Mouse (Mus musculus): ENCODE data around the gene Socs2. TPM values are rescaled to one million over a fixed set of nuclear protein-coding genes. Genes with fewer than 3 reads are reported as not detected.

Gene Socs2
- polyA plus RNA-seq, 1 experiment from 2014 or later = 124 TPM

GRCm38 (mm10) chr10:95418631-95419030 is 1.7 kb upstream of the Socs2 start:
- ATAC-seq (ENCODE audit: borderline replicate concordance, extremely low read depth, low FRiP score, low TSS enrichment) = no peak
- 61% methylated on average over 6 of the region's 6 CpGs for WGBS
- H3K9ac ChIP-seq = no peak overlapping the region
- no peak overlapping the region for H3K27ac ChIP-seq
- H3K36me3 ChIP-seq = no peaks in the 10 kb centered on the region
- H3K27me3 ChIP-seq = no peaks in the 10 kb centered on the region
- H3K4me2 ChIP-seq = no peak overlapping the region
- peaks cover 12% of the 10 kb centered on the region for H3K4me1 ChIP-seq
- H3K4me3 ChIP-seq = no peak overlapping the region
- no peaks in the 10 kb centered on the region for H3K9me3 ChIP-seq

DNA sequence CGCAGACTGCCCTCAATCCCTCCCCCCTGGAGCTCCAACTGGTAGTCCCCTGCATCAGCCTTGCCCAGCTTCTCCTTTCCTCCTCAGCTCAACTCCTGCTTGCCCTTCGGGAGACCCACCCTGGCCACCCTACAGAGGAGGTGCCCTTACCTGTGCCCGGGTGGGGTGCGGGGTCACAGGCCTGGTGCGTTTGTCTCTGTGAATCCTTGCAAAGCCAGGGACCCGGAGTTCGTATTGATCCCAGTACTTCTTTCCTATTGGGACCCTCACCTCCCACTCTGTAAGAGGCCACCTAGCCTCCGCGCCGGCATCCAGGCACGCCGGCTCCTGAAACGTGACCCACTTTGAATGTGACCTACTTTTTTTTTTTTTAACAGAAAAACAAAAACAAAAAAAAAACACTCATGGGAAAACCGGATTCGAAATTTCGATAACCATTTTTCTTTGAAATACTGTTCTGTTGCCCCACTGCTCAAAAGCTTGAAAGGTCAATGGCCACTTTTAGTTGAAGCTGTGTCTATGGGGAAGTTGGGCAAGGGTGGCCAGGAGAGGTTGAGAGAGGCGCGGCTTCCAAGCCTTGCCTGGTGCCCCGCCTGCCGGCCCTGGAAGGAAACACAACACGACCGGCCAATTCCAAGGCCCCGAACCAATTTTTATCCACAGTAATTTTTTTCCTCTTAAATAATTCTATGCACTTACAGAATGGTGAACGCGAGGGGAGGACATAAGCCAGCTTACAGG is 686 bp upstream of the Socs2 start:
- Histone ChIP-seq H3K9ac (peak overlapping the region; percentile 79), H3K36me3 (no peaks in the 10 kb centered on the region), H3K27ac (peak overlapping the region; percentile 97), H3K4me3 (peak overlapping the region; percentile 74), H3K4me1 (peaks cover 12% of the 10 kb centered on the region), H3K27me3 (no peaks in the 10 kb centered on the region), H3K4me2 (peak overlapping the region; percentile 100), H3K9me3 (no peaks in the 10 kb centered on the region)
- WGBS = under 1% methylated on average over 25 of the region's 25 CpGs
- peak; percentile 2 for ATAC-seq (ENCODE audit: borderline replicate concordance, extremely low read depth, low FRiP score, low TSS enrichment)

DNA sequence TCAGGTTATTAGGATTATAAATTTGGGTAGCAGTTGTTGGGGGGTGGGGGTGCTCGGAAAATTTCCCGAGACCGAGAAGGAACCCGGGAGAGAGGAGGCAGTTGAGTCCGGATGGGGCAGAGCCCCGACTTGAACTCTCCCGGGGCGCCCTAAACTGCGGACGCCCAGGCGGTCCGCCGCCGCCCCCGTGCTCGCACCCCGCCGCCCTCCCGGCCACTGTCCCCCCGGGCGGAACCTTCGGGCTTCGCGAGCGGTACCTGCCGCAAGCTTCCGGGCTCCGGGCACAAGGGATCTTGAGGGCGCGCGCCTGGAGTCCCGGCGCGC is 657 bp downstream of the Socs2 start:
- peak; percentile 58; the same call in 1 of the 2 replicates for ATAC-seq (ENCODE audit: borderline replicate concordance, extremely low read depth, low FRiP score, low TSS enrichment)
- peak overlapping the region; percentile 97 for H3K27ac ChIP-seq
- WGBS = under 1% methylated on average over 19 of the region's 34 CpGs
- H3K4me3 ChIP-seq = peak overlapping the region; percentile 74
- H3K9me3 ChIP-seq = no peaks in the 10 kb centered on the region
- H3K4me1 ChIP-seq = peaks cover 12% of the 10 kb centered on the region
- 0 out of 2 replicates have a peak, but pooled peaks cover 3% of the 10 kb centered on the region for H3K36me3 ChIP-seq
- peak overlapping the region; percentile 79 for H3K9ac ChIP-seq
- peak overlapping the region; percentile 100 for H3K4me2 ChIP-seq
- no peaks in the 10 kb centered on the region for H3K27me3 ChIP-seq

- Histone ChIP-seq H3K27me3 (no peaks in the 10 kb centered on the region), H3K9ac (peak overlapping the region; percentile 79), H3K4me3 (peak overlapping the region; percentile 74), H3K36me3 (0 out of 2 replicates have a peak, but pooled peaks cover 6% of the 10 kb centered on the region), H3K4me2 (peak overlapping the region; percentile 100), H3K27ac (peak overlapping the region; percentile 97), H3K4me1 (peaks cover 12% of the 10 kb centered on the region), H3K9me3 (no peaks in the 10 kb centered on the region)
- peak; percentile 13; the same call in 1 of the 2 replicates for ATAC-seq (ENCODE audit: borderline replicate concordance, extremely low read depth, low FRiP score, low TSS enrichment)
- under 1% methylated on average over 61 of the region's 65 CpGs for WGBS
Observed at GRCm38 (mm10) chr10:95415533-95416360, 1.2 kb downstream of the Socs2 start.

- H3K27me3 ChIP-seq = no peaks in the 10 kb centered on the region
- peak overlapping the region; percentile 79 for H3K9ac ChIP-seq
- no peak for ATAC-seq (ENCODE audit: borderline replicate concordance, extremely low read depth, low FRiP score, low TSS enrichment)
- peaks cover 6% of the 10 kb centered on the region; the same call in 1 of the 2 replicates for H3K36me3 ChIP-seq
- H3K4me2 ChIP-seq = peak overlapping the region; percentile 100
- H3K9me3 ChIP-seq = no peaks in the 10 kb centered on the region
- H3K4me1 ChIP-seq = peaks cover 15% of the 10 kb centered on the region
- peak overlapping the region; percentile 97 for H3K27ac ChIP-seq
- WGBS = under 1% methylated on average over 15 of the region's 15 CpGs
- H3K4me3 ChIP-seq = peak overlapping the region; percentile 74
Observed at GRCm38 (mm10) chr10:95415159-95415532, 1.8 kb downstream of the Socs2 start.

- H3K27me3 ChIP-seq = no peaks in the 10 kb centered on the region
- ATAC-seq (ENCODE audit: borderline replicate concordance, extremely low read depth, low FRiP score, low TSS enrichment) = no peak
- H3K9ac ChIP-seq = peak overlapping the region; percentile 79
- H3K4me3 ChIP-seq = peak overlapping the region; percentile 74
- H3K4me2 ChIP-seq = peak overlapping the region; percentile 100
- H3K9me3 ChIP-seq = no peaks in the 10 kb centered on the region
- peak overlapping the region; percentile 51 for H3K27ac ChIP-seq
- 2% methylated on average over 65 of the region's 65 CpGs for WGBS
- peaks cover 15% of the 10 kb centered on the region for H3K4me1 ChIP-seq
- peaks cover 6% of the 10 kb centered on the region; the same call in 1 of the 2 replicates for H3K36me3 ChIP-seq
Observed at GRCm38 (mm10) chr10:95414316-95415158, 2.4 kb downstream of the Socs2 start.

GRCm38 (mm10) chr10:95411139-95411538 is 5.8 kb downstream of the Socs2 start:
- Histone ChIP-seq H3K4me3 (no peak overlapping the region), H3K9ac (no peak overlapping the region), H3K27ac (no peak overlapping the region), H3K9me3 (no peaks in the 10 kb centered on the region), H3K27me3 (no peaks in the 10 kb centered on the region), H3K4me1 (peaks cover 17% of the 10 kb centered on the region), H3K4me2 (no peak overlapping the region), H3K36me3 (peaks cover 6% of the 10 kb centered on the region; the same call in 1 of the 2 replicates)
- WGBS = 90% methylated on average over 9 of the region's 9 CpGs
- no peak for ATAC-seq (ENCODE audit: borderline replicate concordance, extremely low read depth, low FRiP score, low TSS enrichment)

- 86% methylated on average over 7 of the region's 7 CpGs for WGBS
- no peaks in the 10 kb centered on the region for H3K9me3 ChIP-seq
- H3K27ac ChIP-seq = no peak overlapping the region
- H3K4me1 ChIP-seq = peaks cover 17% of the 10 kb centered on the region
- H3K36me3 ChIP-seq = peaks cover 6% of the 10 kb centered on the region; the same call in 1 of the 2 replicates
- no peak overlapping the region for H3K4me3 ChIP-seq
- H3K27me3 ChIP-seq = no peaks in the 10 kb centered on the region
- no peak overlapping the region for H3K4me2 ChIP-seq
- no peak for ATAC-seq (ENCODE audit: borderline replicate concordance, extremely low read depth, low FRiP score, low TSS enrichment)
- H3K9ac ChIP-seq = no peak overlapping the region
Observed at GRCm38 (mm10) chr10:95410709-95411108, 6.3 kb downstream of the Socs2 start.

GRCm38 (mm10) chr10:95410209-95410608 is 6.8 kb downstream of the Socs2 start:
- no peaks in the 10 kb centered on the region for H3K27me3 ChIP-seq
- H3K27ac ChIP-seq = no peak overlapping the region
- no peak for ATAC-seq (ENCODE audit: borderline replicate concordance, extremely low read depth, low FRiP score, low TSS enrichment)
- H3K9me3 ChIP-seq = no peaks in the 10 kb centered on the region
- no peak overlapping the region for H3K4me3 ChIP-seq
- no peak overlapping the region for H3K9ac ChIP-seq
- H3K4me1 ChIP-seq = peaks cover 17% of the 10 kb centered on the region
- no peak overlapping the region for H3K4me2 ChIP-seq
- WGBS = 89% methylated on average over 4 of the region's 4 CpGs
- peaks cover 6% of the 10 kb centered on the region; the same call in 1 of the 2 replicates for H3K36me3 ChIP-seq

DNA sequence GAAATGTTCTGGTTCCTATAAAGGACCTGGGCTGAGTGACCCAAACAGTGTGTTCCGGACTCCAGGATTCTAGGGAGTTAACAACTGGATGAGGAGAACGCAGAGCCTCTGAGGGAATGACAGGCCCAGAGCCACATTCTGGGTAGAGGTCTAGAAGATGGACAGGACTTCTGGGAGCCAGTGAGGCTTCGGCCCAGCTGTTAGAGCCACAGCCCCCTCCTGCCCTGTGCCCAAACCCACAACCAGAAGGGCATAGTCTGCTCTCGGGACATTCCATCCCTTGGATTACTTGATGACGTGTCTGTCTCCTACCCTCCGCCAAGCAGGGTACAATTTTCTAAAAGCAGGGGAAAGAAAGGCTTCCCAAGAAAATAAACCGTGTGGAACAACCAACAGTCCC is 7.8 kb downstream of the Socs2 start:
- no peak overlapping the region for H3K4me3 ChIP-seq
- peaks cover 14% of the 10 kb centered on the region; the same call in 1 of the 2 replicates for H3K36me3 ChIP-seq
- no peaks in the 10 kb centered on the region for H3K9me3 ChIP-seq
- no peak for ATAC-seq (ENCODE audit: borderline replicate concordance, extremely low read depth, low FRiP score, low TSS enrichment)
- H3K27me3 ChIP-seq = no peaks in the 10 kb centered on the region
- 79% methylated on average over 7 of the region's 7 CpGs for WGBS
- H3K4me2 ChIP-seq = no peak overlapping the region
- peaks cover 17% of the 10 kb centered on the region for H3K4me1 ChIP-seq
- no peak overlapping the region; the same call in 1 of the 2 replicates for H3K27ac ChIP-seq
- no peak overlapping the region for H3K9ac ChIP-seq

GRCm38 (mm10) chr10:95408487-95408886 is 8.5 kb downstream of the Socs2 start:
- no peaks in the 10 kb centered on the region for H3K9me3 ChIP-seq
- peaks cover 17% of the 10 kb centered on the region for H3K4me1 ChIP-seq
- H3K9ac ChIP-seq = no peak overlapping the region
- no peak overlapping the region for H3K27ac ChIP-seq
- H3K36me3 ChIP-seq = peaks cover 14% of the 10 kb centered on the region; the same call in 1 of the 2 replicates
- ATAC-seq (ENCODE audit: borderline replicate concordance, extremely low read depth, low FRiP score, low TSS enrichment) = no peak
- no peak overlapping the region for H3K4me2 ChIP-seq
- 61% methylated on average over 9 of the region's 9 CpGs for WGBS
- no peaks in the 10 kb centered on the region for H3K27me3 ChIP-seq
- no peak overlapping the region for H3K4me3 ChIP-seq

All from lung, embryonic 15.5 days (tissue).